Mouse (Mus musculus): Measurements from ENCODE around the gene Dop1b.

GRCm38 (mm10) chr16:93767548-93767947 lies 55.8 kb downstream of the Dop1b start:
- TF ChIP-seq CTCF (IDR thresholded peaks at IDR 0.05; ENCODE audit: low read depth) (no peak), EP300 (IDR thresholded peaks at IDR 0.05; ENCODE audit: low read depth) (peak; percentile 42; the same call in 1 of the 2 replicates)

Data from liver, embryonic 14.5 days (tissue).